Comparison of ENCODE assay signal across 26 mouse cellular contexts in genomic region chr16:28626259-28626658, GRCm38 (mm10).
A peak's percentile ranks its signal among the peaks of the same experiment; 100 is the strongest.
DNase-seq lines count a peak whose midpoint lies in the region; ATAC-seq and TF ChIP-seq lines count a peak whose summit lies in the region.
"Had no signal": no experiment of that assay in that cellular context is flagged by ENCODE, and none has a peak within 500 bp of the region (broad histone marks: within the 10 kb centered on the region; RNA-seq: fewer than 3 reads in every experiment).

No protein-coding gene starts in this region.

- H3K4me3 ChIP-seq in embryonic facial prominence, embryonic 12.5 days = no peak overlapping the region
- no peak overlapping the region for H3K4me3 ChIP-seq in embryonic facial prominence, embryonic 10.5 days
- no peak overlapping the region for H3K4me3 ChIP-seq in heart, adult 2 months
- H3K4me3 ChIP-seq in midbrain, embryonic 16.5 days (ENCODE audit: low read depth, low read length) = no peak overlapping the region
- H3K4me3 ChIP-seq in midbrain, embryonic 14.5 days (replicated peaks; ENCODE audit: low read depth, low read length) = no peak overlapping the region
- H3K4me3 ChIP-seq: embryonic facial prominence, embryonic 13.5 days; erythroblast, embryonic 14.5 days; forebrain, embryonic 12.5 days; forebrain, embryonic 15.5 days; heart, embryonic 12.5 days; heart, embryonic 15.5 days; hindbrain, embryonic 10.5 days; hindbrain, embryonic 13.5 days had no signal

- 79% methylated on average over 6 of the region's 6 CpGs for WGBS in embryonic facial prominence, embryonic 12.5 days
- 85% methylated on average over 6 of the region's 6 CpGs for WGBS in embryonic facial prominence, embryonic 10.5 days
- 70% methylated on average over 6 of the region's 6 CpGs for WGBS in heart, adult 2 months
- 81% methylated on average over 6 of the region's 6 CpGs for WGBS in midbrain, embryonic 16.5 days
- WGBS in midbrain, embryonic 14.5 days = 83% methylated on average over 6 of the region's 6 CpGs

- ATAC-seq in embryonic facial prominence, embryonic 12.5 days (ENCODE audit: insufficient number of reproducible peaks, insufficient read depth, low FRiP score, low TSS enrichment) = no peak
- peak; percentile 76; the same call in 1 of the 2 replicates for ATAC-seq in midbrain, embryonic 16.5 days
- no peak for ATAC-seq in midbrain, embryonic 14.5 days (ENCODE audit: low FRiP score, low TSS enrichment)
- ATAC-seq: activated CD4-positive, CD25-positive, alpha-beta regulatory T cell, adult 4 months; forebrain, embryonic 15.5 days; hindbrain, embryonic 16.5 days had no signal

- H3K36me3 ChIP-seq in embryonic facial prominence, embryonic 12.5 days = no peaks in the 10 kb centered on the region
- no peaks in the 10 kb centered on the region for H3K36me3 ChIP-seq in embryonic facial prominence, embryonic 10.5 days (replicated peaks)
- H3K36me3 ChIP-seq in heart, adult 2 months (ENCODE audit: control insufficient read depth, insufficient read depth, low read length) = no peaks in the 10 kb centered on the region
- no peaks in the 10 kb centered on the region for H3K36me3 ChIP-seq in midbrain, embryonic 16.5 days (ENCODE audit: control insufficient read depth, insufficient read depth, low read length)
- H3K36me3 ChIP-seq in midbrain, embryonic 14.5 days (ENCODE audit: control insufficient read depth, insufficient read depth, low read length) = no peaks in the 10 kb centered on the region
- H3K36me3 ChIP-seq: embryonic facial prominence, embryonic 13.5 days; forebrain, embryonic 12.5 days; forebrain, embryonic 15.5 days; heart, embryonic 12.5 days; heart, embryonic 15.5 days; hindbrain, embryonic 10.5 days; hindbrain, embryonic 13.5 days had no signal

- H3K4me1 ChIP-seq in embryonic facial prominence, embryonic 12.5 days = no peaks in the 10 kb centered on the region
- H3K4me1 ChIP-seq in embryonic facial prominence, embryonic 10.5 days = 0 out of 2 replicates have a peak, but pooled peaks cover 3% of the 10 kb centered on the region
- no peaks in the 10 kb centered on the region; the same call in 1 of the 2 replicates for H3K4me1 ChIP-seq in heart, adult 2 months (ENCODE audit: control insufficient read depth, insufficient read depth, low read length)
- H3K4me1 ChIP-seq in midbrain, embryonic 16.5 days (ENCODE audit: control insufficient read depth, insufficient read depth, low read length) = no peaks in the 10 kb centered on the region
- no peaks in the 10 kb centered on the region for H3K4me1 ChIP-seq in midbrain, embryonic 14.5 days (ENCODE audit: control insufficient read depth, insufficient read depth, low read length)
- H3K4me1 ChIP-seq: embryonic facial prominence, embryonic 13.5 days; forebrain, embryonic 12.5 days; forebrain, embryonic 15.5 days; heart, embryonic 15.5 days; hindbrain, embryonic 10.5 days; hindbrain, embryonic 13.5 days had no signal

- no peak for TF ChIP-seq POLR2A in heart, adult 2 months (IDR thresholded peaks at IDR 0.05; ENCODE audit: insufficient read depth, low read depth, low read length)

- no peak for TF ChIP-seq EP300 in heart, adult 2 months (IDR thresholded peaks at IDR 0.05; ENCODE audit: insufficient read depth, low read depth, low read length)

- H3K79me2 ChIP-seq in heart, adult 2 months (replicated peaks; ENCODE audit: control insufficient read depth, insufficient read depth, low read length) = no peaks in the 10 kb centered on the region

- no peak overlapping the region for H3K4me2 ChIP-seq in embryonic facial prominence, embryonic 12.5 days (replicated peaks)
- H3K4me2 ChIP-seq in midbrain, embryonic 16.5 days (ENCODE audit: low read length) = no peak overlapping the region
- no peak overlapping the region for H3K4me2 ChIP-seq in midbrain, embryonic 14.5 days (ENCODE audit: low read length)
- H3K4me2 ChIP-seq: embryonic facial prominence, embryonic 13.5 days; forebrain, embryonic 12.5 days; forebrain, embryonic 15.5 days; heart, embryonic 12.5 days; heart, embryonic 15.5 days; hindbrain, embryonic 13.5 days had no signal

- no peak for DNase-seq in embryonic facial prominence, embryonic 10.5 days (ENCODE audit: low spot score)
- peak; percentile 73 for DNase-seq in heart, adult 11 months
- DNase-seq in heart, adult 2 months = no peak
- DNase-seq in midbrain, embryonic 14.5 days = no peak
- DNase-seq in brain, adult 2 months (ENCODE audit: low read depth, low spot score) = peak; percentile 58
- DNase-seq: adrenal gland, adult 8-10 months; adrenal gland, postnatal 25 days; cerebellum, adult 18-20 months; cerebellum, adult 9-10 months; cerebellum, postnatal 14 days; gastrocnemius, postnatal 10 days; gastrocnemius, postnatal 36 days; heart, postnatal 10 days; heart, postnatal 36 days had no signal

- intact Hi-C loops in heart, adult 2 months (cut with DNase I) = no loop called here

- H3K9me3 ChIP-seq in embryonic facial prominence, embryonic 12.5 days = no peaks in the 10 kb centered on the region
- H3K9me3 ChIP-seq in embryonic facial prominence, embryonic 10.5 days = peaks cover 10% of the 10 kb centered on the region; the same call in 1 of the 2 replicates
- H3K9me3 ChIP-seq in midbrain, embryonic 16.5 days (replicated peaks; ENCODE audit: control insufficient read depth, low read length, poor library complexity, severe bottlenecking) = no peaks in the 10 kb centered on the region
- H3K9me3 ChIP-seq in midbrain, embryonic 14.5 days (ENCODE audit: control insufficient read depth, low read length) = no peaks in the 10 kb centered on the region
- H3K9me3 ChIP-seq: forebrain, embryonic 15.5 days; heart, embryonic 15.5 days had no signal

- TF ChIP-seq CTCF in heart, adult 2 months (IDR thresholded peaks at IDR 0.05) = no peak

- H3K27ac ChIP-seq in embryonic facial prominence, embryonic 12.5 days = peak overlapping the region; percentile 2; the same call in 1 of the 2 replicates
- H3K27ac ChIP-seq in embryonic facial prominence, embryonic 10.5 days (replicated peaks) = no peak overlapping the region
- no peak overlapping the region for H3K27ac ChIP-seq in heart, adult 2 months
- H3K27ac ChIP-seq in midbrain, embryonic 16.5 days (ENCODE audit: low read length) = peak overlapping the region; percentile 0; the same call in 1 of the 2 replicates
- H3K27ac ChIP-seq in midbrain, embryonic 14.5 days (replicated peaks; ENCODE audit: low read depth, low read length) = no peak overlapping the region
- H3K27ac ChIP-seq: embryonic facial prominence, embryonic 13.5 days; forebrain, embryonic 12.5 days; forebrain, embryonic 15.5 days; heart, embryonic 15.5 days; hindbrain, embryonic 10.5 days; hindbrain, embryonic 13.5 days had no signal

- H3K9ac ChIP-seq in embryonic facial prominence, embryonic 12.5 days = no peak overlapping the region
- H3K9ac ChIP-seq in heart, adult 2 months (ENCODE audit: low read depth, low read length) = no peak overlapping the region
- no peak overlapping the region for H3K9ac ChIP-seq in midbrain, embryonic 16.5 days (ENCODE audit: low read depth, low read length)
- no peak overlapping the region for H3K9ac ChIP-seq in midbrain, embryonic 14.5 days (replicated peaks; ENCODE audit: low read length)
- H3K9ac ChIP-seq: embryonic facial prominence, embryonic 13.5 days; forebrain, embryonic 12.5 days; forebrain, embryonic 15.5 days; heart, embryonic 12.5 days; heart, embryonic 15.5 days; hindbrain, embryonic 13.5 days had no signal

- H3K27me3 ChIP-seq in embryonic facial prominence, embryonic 12.5 days = no peaks in the 10 kb centered on the region
- H3K27me3 ChIP-seq in embryonic facial prominence, embryonic 10.5 days (replicated peaks; ENCODE audit: low read depth, poor library complexity, severe bottlenecking) = no peaks in the 10 kb centered on the region
- no peaks in the 10 kb centered on the region for H3K27me3 ChIP-seq in heart, adult 2 months (ENCODE audit: control insufficient read depth, insufficient read depth, low read length)
- H3K27me3 ChIP-seq in midbrain, embryonic 16.5 days (ENCODE audit: control insufficient read depth, insufficient read depth, low read depth, low read length) = no peaks in the 10 kb centered on the region
- no peaks in the 10 kb centered on the region for H3K27me3 ChIP-seq in midbrain, embryonic 14.5 days (ENCODE audit: control insufficient read depth, insufficient read depth, low read length)
- H3K27me3 ChIP-seq: embryonic facial prominence, embryonic 13.5 days; forebrain, embryonic 12.5 days; forebrain, embryonic 15.5 days; heart, embryonic 12.5 days; heart, embryonic 15.5 days; hindbrain, embryonic 13.5 days had no signal

Comparison
In these comparisons a context has a peak if more than half of its experiments do, and no peak if none do; other contexts are left out.
1. H3K27ac ChIP-seq: peak in embryonic facial prominence, embryonic 12.5 days (single experiment) and midbrain, embryonic 16.5 days (single experiment); none in embryonic facial prominence, embryonic 10.5 days (single experiment), heart, adult 2 months (single experiment) and midbrain, embryonic 14.5 days (single experiment).
2. DNase-seq: peak in heart, adult 11 months (single experiment) and brain, adult 2 months (single experiment); none in embryonic facial prominence, embryonic 10.5 days (single experiment), heart, adult 2 months (0 of 2) and midbrain, embryonic 14.5 days (single experiment).